Mouse (Mus musculus) intestine, embryonic 16.5 days (tissue): ENCODE results near the gene Serf2. TPM values are rescaled to one million over a fixed set of nuclear protein-coding genes. Genes with fewer than 3 reads are reported as not detected.
A peak's percentile ranks its signal among the peaks of the same experiment; 100 is the strongest.

ENCODE experiments used
- ATAC-seq: fragments of 200-750 bp; cut with Nextera tagmentation; 2 replicates; pipeline ENCODE4 v1.8.0; 2017; ENCODE audit warnings: moderate TSS enrichment, moderate library complexity
- H3K27ac ChIP-seq: fragments of 300-500 bp; sonication (generic); 2 replicates; pipeline ENCODE4 v1.5.1; 2014; ENCODE audit warnings: mild to moderate bottlenecking, low read length
- H3K27me3 ChIP-seq: fragments of 300-500 bp; sonication (generic); replicated peaks from 2 replicates; pipeline ENCODE4 v1.6.1; 2014; ENCODE audit warnings: low read length, control low read depth, mixed read lengths; ENCODE audit not compliant: control insufficient read depth, insufficient read depth
- H3K36me3 ChIP-seq: fragments of 300-500 bp; sonication (generic); 2 replicates; pipeline ENCODE4 v1.6.1; 2014; ENCODE audit warnings: low read length, control low read depth; ENCODE audit not compliant: control insufficient read depth, insufficient read depth
- H3K4me1 ChIP-seq: fragments of 300-500 bp; sonication (generic); 2 replicates; pipeline ENCODE4 v1.6.1; 2014; ENCODE audit warnings: low read length, control low read depth, mixed read lengths; ENCODE audit not compliant: control insufficient read depth, insufficient read depth
- H3K4me2 ChIP-seq: fragments of 300-500 bp; sonication (generic); 2 replicates; pipeline ENCODE4 v1.6.1; 2014; ENCODE audit warnings: low read depth, low read length, control low read depth
- H3K4me3 ChIP-seq: fragments of 300-500 bp; sonication (generic); 2 replicates; pipeline ENCODE4 v1.5.1; 2014; ENCODE audit warnings: mild to moderate bottlenecking, low read length
- H3K9ac ChIP-seq: fragments of 300-500 bp; sonication (generic); 2 replicates; pipeline ENCODE4 v1.6.1; 2014; ENCODE audit warnings: low read depth, low read length
- H3K9me3 ChIP-seq: fragments of 300-500 bp; sonication (generic); 2 replicates; pipeline ENCODE4 v1.6.1; 2016; ENCODE audit warnings: low read length, control low read depth; ENCODE audit not compliant: control insufficient read depth
- WGBS: fragments of 180-500 bp; shearing (Covaris S2); extraction: QIAGEN DNeasy Blood & Tissue Kit; methylation state at CpG from one replicate; pipeline ENCODE4 v1.1.7; 2014; 5-methylcytosine and 5-hydroxymethylcytosine counted together
- polyA plus RNA-seq: library from polyadenylated mRNA; unstranded; fragments of >200 nt; fragmentation: Nextera tagmentation; extraction: Ambion mirVana; gene quantifications from 2 replicates; pipeline ENCODE4 v1.2.1, GENCODE M21; 2015

The Serf2 gene
- polyA plus RNA-seq, 1 experiment from 2014 or later = 469 TPM

- WGBS = 76% methylated on average over 6 of the region's 6 CpGs
- no peak for ATAC-seq
- no peaks in the 10 kb centered on the region for H3K9me3 ChIP-seq
- no peaks in the 10 kb centered on the region for H3K27me3 ChIP-seq
- H3K4me3 ChIP-seq = peak overlapping the region; percentile 8; the same call in 1 of the 2 replicates
- H3K4me1 ChIP-seq = peaks cover 22% of the 10 kb centered on the region
- 0 out of 2 replicates have a peak overlapping the region, but pooled peaks have one; percentile 3 for H3K9ac ChIP-seq
- no peaks in the 10 kb centered on the region for H3K36me3 ChIP-seq
- H3K4me2 ChIP-seq = peak overlapping the region; percentile 26; the same call in 1 of the 2 replicates
- H3K27ac ChIP-seq = no peak overlapping the region
Observed at GRCm38 (mm10) chr2:121416356-121416755, 32.6 kb upstream of the Serf2 start.

- peaks cover 18% of the 10 kb centered on the region for H3K4me1 ChIP-seq
- no peaks in the 10 kb centered on the region for H3K27me3 ChIP-seq
- no peak for ATAC-seq
- no peak overlapping the region for H3K27ac ChIP-seq
- 78% methylated on average over 3 of the region's 3 CpGs for WGBS
- H3K9me3 ChIP-seq = no peaks in the 10 kb centered on the region
- H3K4me2 ChIP-seq = no peak overlapping the region
- no peak overlapping the region for H3K9ac ChIP-seq
- H3K36me3 ChIP-seq = no peaks in the 10 kb centered on the region; the same call in 1 of the 2 replicates
- no peak overlapping the region for H3K4me3 ChIP-seq
Observed at GRCm38 (mm10) chr2:121418476-121418875, 30.5 kb upstream of the Serf2 start.

GRCm38 (mm10) chr2:121423166-121423565 lies 25.8 kb upstream of the Serf2 start:
- WGBS = 94% methylated on average over 2 of the region's 2 CpGs
- peaks cover 9% of the 10 kb centered on the region for H3K36me3 ChIP-seq
- no peaks in the 10 kb centered on the region for H3K27me3 ChIP-seq
- no peaks in the 10 kb centered on the region for H3K9me3 ChIP-seq
- H3K4me1 ChIP-seq = peaks cover 8% of the 10 kb centered on the region; the same call in 1 of the 2 replicates
- H3K4me2 ChIP-seq = no peak overlapping the region
- H3K9ac ChIP-seq = no peak overlapping the region
- H3K27ac ChIP-seq = no peak overlapping the region
- H3K4me3 ChIP-seq = no peak overlapping the region
- ATAC-seq = no peak

GRCm38 (mm10) chr2:121425890-121426289 lies 23.1 kb upstream of the Serf2 start:
- Histone ChIP-seq H3K27ac (no peak overlapping the region), H3K4me3 (no peak overlapping the region), H3K9me3 (no peaks in the 10 kb centered on the region), H3K36me3 (peaks cover 16% of the 10 kb centered on the region), H3K9ac (no peak overlapping the region), H3K4me1 (no peaks in the 10 kb centered on the region), H3K27me3 (no peaks in the 10 kb centered on the region), H3K4me2 (no peak overlapping the region)
- ATAC-seq = no peak
- WGBS = 89% methylated on average over 2 of the region's 2 CpGs

- H3K4me1 ChIP-seq = no peaks in the 10 kb centered on the region
- H3K4me3 ChIP-seq = no peak overlapping the region
- peaks cover 36% of the 10 kb centered on the region for H3K36me3 ChIP-seq
- no peaks in the 10 kb centered on the region for H3K9me3 ChIP-seq
- WGBS = 100% methylated on average over 1 of the region's 1 CpGs
- no peak overlapping the region for H3K9ac ChIP-seq
- no peak overlapping the region for H3K4me2 ChIP-seq
- H3K27ac ChIP-seq = no peak overlapping the region
- no peak for ATAC-seq
- H3K27me3 ChIP-seq = no peaks in the 10 kb centered on the region
Observed at GRCm38 (mm10) chr2:121434854-121435253, 14.1 kb upstream of the Serf2 start.

GRCm38 (mm10) chr2:121439746-121440145 lies 9.2 kb upstream of the Serf2 start:
- ATAC-seq = no peak
- peaks cover 12% of the 10 kb centered on the region for H3K4me1 ChIP-seq

GRCm38 (mm10) chr2:121440834-121441605 lies 8.0 kb upstream of the Serf2 start:
- no peak overlapping the region for H3K4me2 ChIP-seq
- peaks cover 10% of the 10 kb centered on the region for H3K36me3 ChIP-seq
- no peak overlapping the region for H3K9ac ChIP-seq
- peaks cover 12% of the 10 kb centered on the region for H3K4me1 ChIP-seq
- WGBS = 61% methylated on average over 5 of the region's 5 CpGs
- H3K4me3 ChIP-seq = no peak overlapping the region
- no peaks in the 10 kb centered on the region for H3K27me3 ChIP-seq
- H3K9me3 ChIP-seq = no peaks in the 10 kb centered on the region
- H3K27ac ChIP-seq = no peak overlapping the region
- no peak for ATAC-seq

More at GRCm38 (mm10) chr2:121439746-121440145, 9.2 kb upstream of the Serf2 start:
- Histone ChIP-seq H3K36me3 (peaks cover 14% of the 10 kb centered on the region), H3K4me3 (no peak overlapping the region), H3K27ac (no peak overlapping the region), H3K9me3 (no peaks in the 10 kb centered on the region), H3K27me3 (no peaks in the 10 kb centered on the region), H3K4me2 (no peak overlapping the region), H3K9ac (no peak overlapping the region)
- WGBS = 73% methylated on average over 4 of the region's 4 CpGs

- Histone ChIP-seq H3K9me3 (no peaks in the 10 kb centered on the region), H3K9ac (peak overlapping the region; percentile 72), H3K4me2 (peak overlapping the region; percentile 92), H3K27me3 (no peaks in the 10 kb centered on the region), H3K4me1 (peaks cover 12% of the 10 kb centered on the region), H3K4me3 (peak overlapping the region; percentile 62), H3K27ac (no peak overlapping the region), H3K36me3 (peaks cover 10% of the 10 kb centered on the region)
- 6% methylated on average over 11 of the region's 11 CpGs for WGBS
- ATAC-seq = 0 out of 2 replicates have a peak, but pooled peaks have one; percentile 3
Observed at GRCm38 (mm10) chr2:121441800-121442199, 7.2 kb upstream of the Serf2 start.

- peak overlapping the region; percentile 62 for H3K4me3 ChIP-seq
- peak overlapping the region; percentile 92 for H3K4me2 ChIP-seq
- peaks cover 12% of the 10 kb centered on the region for H3K4me1 ChIP-seq
- peak; percentile 92 for ATAC-seq
- H3K36me3 ChIP-seq = peaks cover 7% of the 10 kb centered on the region
- no peak overlapping the region for H3K27ac ChIP-seq
- no peaks in the 10 kb centered on the region for H3K9me3 ChIP-seq
- H3K27me3 ChIP-seq = no peaks in the 10 kb centered on the region
- peak overlapping the region; percentile 72 for H3K9ac ChIP-seq
- WGBS = under 1% methylated on average over 30 of the region's 30 CpGs
Observed at GRCm38 (mm10) chr2:121442259-121443067, 6.5 kb upstream of the Serf2 start.
